ENCODE assay signal across 9 mouse cellular contexts in the genomic region with DNA sequence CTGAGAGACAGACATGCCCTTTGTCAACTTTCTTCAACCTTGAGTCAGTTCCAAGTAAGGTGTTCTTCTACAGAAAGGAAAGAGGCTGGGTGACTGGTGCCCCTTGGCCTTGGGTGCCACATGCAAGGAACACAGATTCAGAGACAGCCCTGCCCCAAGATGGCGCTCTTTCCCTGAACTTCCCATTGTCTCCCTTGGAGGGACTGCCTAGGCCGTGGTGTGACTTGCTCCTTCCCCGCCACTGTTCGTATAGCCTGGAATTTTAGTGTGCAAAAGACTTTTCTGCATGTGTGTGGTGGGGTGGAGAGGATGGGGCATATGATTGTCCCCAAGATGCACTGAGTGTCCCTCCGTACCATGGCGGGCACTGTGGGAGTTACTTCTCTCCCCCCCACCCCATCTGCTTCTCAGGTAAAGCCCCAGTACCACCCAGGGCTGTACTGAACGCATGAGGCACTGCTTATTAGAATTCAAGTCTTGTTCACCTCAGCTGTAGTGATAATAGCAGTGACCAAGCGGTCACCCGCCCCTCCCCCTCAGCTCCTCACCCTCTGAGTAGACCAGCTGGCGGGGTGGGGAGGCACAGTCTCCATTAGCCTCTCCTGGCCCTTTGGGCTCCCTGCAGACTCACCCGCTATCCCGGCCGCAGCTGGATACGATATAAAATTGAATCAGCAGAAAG.
DNase-seq lines count a peak whose midpoint lies in the region; ATAC-seq lines count a peak whose summit lies in the region.
"Had no signal": no experiment of that assay in that cellular context is flagged by ENCODE, and none has a peak within 500 bp of the region (broad histone marks: within the 10 kb centered on the region; RNA-seq: fewer than 3 reads in every experiment).

No protein-coding gene starts in this region.

- no peak overlapping the region for H3K9ac ChIP-seq in forebrain, embryonic 12.5 days

- H3K4me2 ChIP-seq in forebrain, embryonic 12.5 days: 0 out of 2 replicates have a peak overlapping the region, but pooled peaks have one; percentile 19

- WGBS in forebrain, embryonic 12.5 days: 46% methylated on average over 14 of the region's 14 CpGs

- no peaks in the 10 kb centered on the region for H3K36me3 ChIP-seq in forebrain, embryonic 12.5 days (replicated peaks)

- peaks cover 19% of the 10 kb centered on the region for H3K4me1 ChIP-seq in forebrain, embryonic 12.5 days

- ATAC-seq in forebrain, embryonic 12.5 days (ENCODE audit: low FRiP score): peak; percentile 92

- intact Hi-C loops in heart, postnatal 25 days (cut with DNase I): loop anchor here (2.0 kb wide), 1 partner anchor 92 kb away; no protein-coding TSS in a partner anchor
- intact Hi-C loops in heart, postnatal 10 days (cut with DNase I): loop anchor here (2.0 kb wide), 1 partner anchor 92 kb away; no protein-coding TSS in a partner anchor

- no peak overlapping the region for H3K4me3 ChIP-seq in forebrain, embryonic 12.5 days (replicated peaks)
- H3K4me3 ChIP-seq: myocyte had no signal

- H3K27me3 ChIP-seq in forebrain, embryonic 12.5 days: no peaks in the 10 kb centered on the region

- peaks cover 3% of the 10 kb centered on the region; the same call in 1 of the 2 replicates for H3K9me3 ChIP-seq in forebrain, embryonic 12.5 days

- DNase-seq in heart, adult 11 months: peak; percentile 92
- DNase-seq in heart, postnatal 25 days (ENCODE audit: low spot score): no peak
- peak; percentile 12 for DNase-seq in adipocyte (ENCODE audit: low spot score)
- DNase-seq in heart, postnatal 10 days: peak; percentile 42 to 58
- DNase-seq in kidney, postnatal 4 days: peak; percentile 36 to 54
- DNase-seq in mesoderm, embryonic 11.5 days (ENCODE audit: low read depth, low spot score): peak; percentile 59
- peak; percentile 43 for DNase-seq in thymus, postnatal 4 days

- H3K27ac ChIP-seq in forebrain, embryonic 12.5 days: peak overlapping the region; percentile 83
